Mouse (Mus musculus) embryonic facial prominence, embryonic 10.5 days (tissue): ENCODE measurements at regions not wholly inside any gene's neighbourhood (a gene's known extent, or its start where the extent isn't known, plus 50 kb on each side); places are given as distances from the start of the nearest gene placed in this dataset. TPM values are rescaled to one million over a fixed set of nuclear protein-coding genes. Genes with fewer than 3 reads are reported as not detected.

ENCODE experiments used
- DNase-seq: peaks from one replicate; pipeline ENCODE4 v3.0.0-alpha.2; 2017; ENCODE audit warnings: low spot score
- H3K27ac ChIP-seq: fragments of 300-500 bp; sonication (generic); replicated peaks from 2 replicates; pipeline ENCODE4 v1.5.1; 2016; ENCODE audit warnings: mild to moderate bottlenecking
- H3K27me3 ChIP-seq: fragments of 300-500 bp; sonication (generic); replicated peaks from 2 replicates; pipeline ENCODE4 v1.6.1; 2016; ENCODE audit warnings: low read depth, mild to moderate bottlenecking; ENCODE audit not compliant: poor library complexity, severe bottlenecking
- H3K36me3 ChIP-seq: fragments of 300-500 bp; sonication (generic); replicated peaks from 2 replicates; pipeline ENCODE4 v1.6.1; 2016; ENCODE audit warnings: mild to moderate bottlenecking, moderate library complexity
- H3K4me1 ChIP-seq: fragments of 300-500 bp; sonication (generic); 2 replicates; pipeline ENCODE4 v1.6.1; 2016
- H3K4me3 ChIP-seq: fragments of 300-500 bp; sonication (generic); 2 replicates; pipeline ENCODE4 v1.5.1; 2016; ENCODE audit warnings: mild to moderate bottlenecking, moderate library complexity
- H3K9me3 ChIP-seq: fragments of 300-500 bp; sonication (generic); 2 replicates; pipeline ENCODE4 v1.6.1; 2016; ENCODE audit warnings: mild to moderate bottlenecking
- WGBS: fragments of 180-500 bp; shearing (Covaris S2); methylation state at CpG from one replicate; pipeline ENCODE4 v1.1.7; 2016; 5-methylcytosine and 5-hydroxymethylcytosine counted together
- microRNA-seq: library from miRNA; unstranded; fragments of <30 nt; microRNA quantifications from one replicate; pipeline ENCODE4, GENCODE M21; 2017

- Histone ChIP-seq H3K27ac (no peak overlapping the region), H3K9me3 (no peaks in the 10 kb centered on the region), H3K27me3 (no peaks in the 10 kb centered on the region), H3K4me1 (no peaks in the 10 kb centered on the region), H3K4me3 (no peak overlapping the region), H3K36me3 (no peaks in the 10 kb centered on the region)
- WGBS: 83% methylated on average over 6 of the region's 6 CpGs
- no peak for DNase-seq
These were observed 570.8 kb downstream of the Gm826 start for GRCm38 (mm10) chr2:159763115-159763514.

Small RNA genes lying in the stretch of these regions (microRNA-seq; reads per million reads assigned to microRNA genes)
- gene Gm44319: not detected
